Mouse (Mus musculus): ENCODE measurements at regions not wholly inside any gene's neighbourhood (a gene's known extent, or its start where the extent isn't known, plus 50 kb on each side); places are given as distances from the start of the nearest gene placed in this dataset.

DNA sequence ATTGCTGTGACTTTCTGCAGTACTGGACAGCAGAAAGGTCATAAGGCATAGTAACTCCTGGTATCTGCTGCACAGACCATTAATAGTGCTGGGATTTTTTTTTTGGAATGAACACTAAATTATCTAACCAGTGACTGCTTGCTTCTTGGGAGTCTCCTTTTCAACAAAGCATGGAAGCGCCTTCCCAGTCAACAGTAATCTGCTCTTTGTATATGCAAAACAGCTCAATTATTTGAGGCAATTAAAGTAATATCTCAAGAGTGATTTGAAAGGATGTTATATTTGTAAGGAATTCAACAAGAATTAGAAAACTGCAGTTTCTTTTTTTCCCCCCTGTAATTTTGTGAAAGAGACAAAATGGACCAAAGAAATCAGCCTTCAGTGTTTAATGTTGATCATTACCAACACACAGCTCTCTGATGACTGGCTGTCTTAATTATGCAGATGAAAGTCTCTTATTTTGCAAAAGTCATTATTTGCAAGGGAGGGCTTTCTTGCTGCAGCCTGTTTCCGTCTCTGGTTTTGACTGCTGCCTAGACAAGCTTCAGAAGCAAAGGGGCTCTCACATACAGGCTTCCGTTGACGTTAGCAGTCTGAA is 260.3 kb upstream of the Arpp21 start:
- Histone ChIP-seq H3K4me1 (no peaks in the 10 kb centered on the region), H3K9me3 (replicated peaks) (no peaks in the 10 kb centered on the region), H3K4me2 (no peak overlapping the region), H3K4me3 (no peak overlapping the region), H3K9ac (no peak overlapping the region), H3K27me3 (no peaks in the 10 kb centered on the region), H3K27ac (no peak overlapping the region), H3K36me3 (ENCODE audit: poor library complexity, severe bottlenecking) (no peaks in the 10 kb centered on the region)
- ATAC-seq, result peak; percentile 74
- WGBS, result 61% methylated on average over 4 of the region's 4 CpGs

GRCm38 (mm10) chr9:112490963-112491362 is 255.2 kb upstream of the Arpp21 start:
- Histone ChIP-seq H3K4me3 (no peak overlapping the region), H3K27ac (no peak overlapping the region), H3K27me3 (no peaks in the 10 kb centered on the region), H3K9ac (no peak overlapping the region), H3K9me3 (replicated peaks) (no peaks in the 10 kb centered on the region), H3K4me2 (no peak overlapping the region), H3K36me3 (ENCODE audit: poor library complexity, severe bottlenecking) (no peaks in the 10 kb centered on the region), H3K4me1 (no peaks in the 10 kb centered on the region)
- 59% methylated on average over 1 of the region's 1 CpGs for WGBS
- ATAC-seq, result peak; percentile 77; the same call in 1 of the 2 replicates

DNA sequence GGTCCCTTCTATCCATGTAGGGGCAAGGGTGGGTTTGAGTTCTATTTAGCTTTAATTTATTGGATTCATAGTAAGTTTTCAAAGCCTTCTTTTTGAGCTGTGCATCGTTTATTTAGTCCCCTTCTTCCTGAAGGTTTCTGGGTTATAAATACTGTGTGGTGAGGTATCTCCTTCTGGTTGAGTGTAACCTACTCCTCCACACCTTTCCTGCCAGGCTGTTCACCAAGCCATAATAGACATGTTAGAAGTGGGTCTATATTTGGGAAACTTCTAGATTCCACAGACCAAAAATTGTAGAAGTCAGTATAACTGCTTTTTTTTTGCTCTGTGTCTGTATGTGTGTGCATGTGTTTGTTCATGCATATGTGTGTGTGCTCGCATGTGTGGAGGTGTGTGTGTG is 240.9 kb upstream of the Arpp21 start:
- 96% methylated on average over 2 of the region's 2 CpGs for WGBS
- Histone ChIP-seq H3K9me3 (replicated peaks) (no peaks in the 10 kb centered on the region), H3K4me2 (no peak overlapping the region), H3K27ac (no peak overlapping the region), H3K9ac (no peak overlapping the region), H3K36me3 (ENCODE audit: poor library complexity, severe bottlenecking) (no peaks in the 10 kb centered on the region), H3K4me3 (no peak overlapping the region), H3K27me3 (no peaks in the 10 kb centered on the region), H3K4me1 (no peaks in the 10 kb centered on the region)
- ATAC-seq, result no peak

DNA sequence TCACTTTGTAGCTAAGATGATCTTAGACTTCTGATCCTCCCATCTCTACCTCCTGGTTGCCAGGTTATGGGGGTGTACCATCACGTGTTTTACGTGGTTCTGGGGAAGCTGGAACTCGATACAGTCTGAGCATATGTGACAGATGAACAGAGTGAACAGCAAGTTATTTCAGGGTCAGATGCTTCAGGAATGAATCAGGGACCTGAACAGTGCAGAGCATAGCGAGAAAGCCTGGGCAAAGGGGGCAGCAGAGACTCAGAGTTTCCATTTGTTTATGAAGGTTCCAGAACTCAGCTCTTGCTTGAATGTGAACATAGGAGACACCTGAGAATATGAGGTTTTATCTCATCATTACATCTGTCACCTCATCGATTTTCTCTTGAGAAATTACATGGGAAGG is 221.9 kb upstream of the Arpp21 start:
- no peaks in the 10 kb centered on the region for H3K36me3 ChIP-seq (ENCODE audit: poor library complexity, severe bottlenecking)
- no peaks in the 10 kb centered on the region for H3K27me3 ChIP-seq
- H3K9me3 ChIP-seq (replicated peaks), result no peaks in the 10 kb centered on the region
- H3K4me1 ChIP-seq, result peaks cover 5% of the 10 kb centered on the region; the same call in 1 of the 2 replicates
- H3K27ac ChIP-seq, result no peak overlapping the region
- no peak overlapping the region for H3K4me2 ChIP-seq
- H3K4me3 ChIP-seq, result no peak overlapping the region
- H3K9ac ChIP-seq, result no peak overlapping the region
- no peak for ATAC-seq
- 87% methylated on average over 5 of the region's 5 CpGs for WGBS

GRCm38 (mm10) chr9:112454706-112455105 is 219.0 kb upstream of the Arpp21 start:
- Histone ChIP-seq H3K27ac (0 out of 2 replicates have a peak overlapping the region, but pooled peaks have one; percentile 31), H3K36me3 (ENCODE audit: poor library complexity, severe bottlenecking) (no peaks in the 10 kb centered on the region), H3K4me2 (no peak overlapping the region), H3K27me3 (no peaks in the 10 kb centered on the region), H3K9me3 (replicated peaks) (no peaks in the 10 kb centered on the region), H3K9ac (no peak overlapping the region), H3K4me1 (peaks cover 5% of the 10 kb centered on the region; the same call in 1 of the 2 replicates), H3K4me3 (no peak overlapping the region)
- peak; percentile 91 for ATAC-seq
- 55% methylated on average over 6 of the region's 6 CpGs for WGBS

DNA sequence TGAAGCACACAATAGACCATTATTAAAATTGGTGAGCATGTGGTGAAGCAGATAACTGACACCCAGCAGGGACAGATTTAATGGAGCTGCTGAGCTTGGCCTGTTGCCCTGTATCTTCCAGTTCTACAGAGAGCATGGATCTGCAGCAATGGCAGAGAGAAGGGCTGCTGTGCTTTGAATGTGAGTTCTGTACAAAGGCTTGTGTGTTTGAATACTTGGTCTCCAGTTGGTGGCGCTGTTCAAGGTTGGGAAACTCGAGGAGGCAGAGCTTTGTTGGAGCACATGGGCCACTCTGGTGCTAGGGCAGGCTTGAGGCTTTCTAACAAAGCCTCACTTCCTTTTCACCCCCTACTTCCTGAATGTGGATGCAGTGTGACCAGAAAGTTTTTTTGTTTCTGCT is 211.8 kb upstream of the Arpp21 start:
- Histone ChIP-seq H3K27me3 (no peaks in the 10 kb centered on the region), H3K36me3 (ENCODE audit: poor library complexity, severe bottlenecking) (no peaks in the 10 kb centered on the region), H3K9ac (no peak overlapping the region), H3K9me3 (replicated peaks) (no peaks in the 10 kb centered on the region), H3K27ac (peak overlapping the region; percentile 35; the same call in 1 of the 2 replicates), H3K4me3 (no peak overlapping the region), H3K4me2 (no peak overlapping the region), H3K4me1 (no peaks in the 10 kb centered on the region)
- ATAC-seq, result peak; percentile 77
- WGBS, result 13% methylated on average over 2 of the region's 2 CpGs

DNA sequence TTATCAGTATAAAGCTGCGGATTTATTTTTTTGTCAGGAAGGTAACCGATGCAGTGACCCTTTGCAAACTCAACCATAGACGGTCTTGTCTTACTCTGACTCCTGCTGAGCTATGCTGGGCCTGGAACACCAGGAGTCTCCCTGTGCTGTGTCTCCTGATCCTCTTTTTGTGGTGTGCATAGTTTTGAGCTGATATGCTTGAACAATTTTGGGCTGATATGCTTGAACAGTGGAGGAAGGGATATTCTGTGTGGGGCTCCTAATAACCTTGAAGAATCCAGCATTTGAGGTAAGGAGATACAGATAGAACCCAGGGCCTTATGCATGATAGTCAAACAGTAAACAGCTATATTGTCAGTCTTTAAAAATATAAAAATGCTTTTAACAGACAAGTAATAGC is 211.2 kb upstream of the Arpp21 start:
- 58% methylated on average over 3 of the region's 3 CpGs for WGBS
- no peaks in the 10 kb centered on the region for H3K27me3 ChIP-seq
- no peaks in the 10 kb centered on the region for H3K9me3 ChIP-seq (replicated peaks)
- H3K27ac ChIP-seq, result 0 out of 2 replicates have a peak overlapping the region, but pooled peaks have one; percentile 2
- H3K4me2 ChIP-seq, result no peak overlapping the region
- H3K4me1 ChIP-seq, result no peaks in the 10 kb centered on the region
- H3K36me3 ChIP-seq (ENCODE audit: poor library complexity, severe bottlenecking), result no peaks in the 10 kb centered on the region
- 0 out of 2 replicates have a peak, but pooled peaks have one; percentile 16 for ATAC-seq
- no peak overlapping the region for H3K9ac ChIP-seq
- H3K4me3 ChIP-seq, result no peak overlapping the region

GRCm38 (mm10) chr9:112446027-112446352 is 210.3 kb upstream of the Arpp21 start:
- no peaks in the 10 kb centered on the region for H3K4me1 ChIP-seq
- H3K4me2 ChIP-seq, result no peak overlapping the region
- no peak overlapping the region for H3K4me3 ChIP-seq
- H3K27me3 ChIP-seq, result no peaks in the 10 kb centered on the region
- ATAC-seq, result no peak
- no peak overlapping the region for H3K27ac ChIP-seq
- no peaks in the 10 kb centered on the region for H3K36me3 ChIP-seq (ENCODE audit: poor library complexity, severe bottlenecking)
- no peaks in the 10 kb centered on the region for H3K9me3 ChIP-seq (replicated peaks)
- H3K9ac ChIP-seq, result no peak overlapping the region

- no peak overlapping the region for H3K27ac ChIP-seq
- WGBS, result 93% methylated on average over 4 of the region's 4 CpGs
- peak; percentile 33; the same call in 1 of the 2 replicates for ATAC-seq
- H3K9me3 ChIP-seq (replicated peaks), result no peaks in the 10 kb centered on the region
- H3K4me2 ChIP-seq, result no peak overlapping the region
- H3K4me3 ChIP-seq, result no peak overlapping the region
- no peaks in the 10 kb centered on the region for H3K27me3 ChIP-seq
- no peak overlapping the region for H3K9ac ChIP-seq
- no peaks in the 10 kb centered on the region for H3K36me3 ChIP-seq (ENCODE audit: poor library complexity, severe bottlenecking)
- H3K4me1 ChIP-seq, result no peaks in the 10 kb centered on the region
Measured at GRCm38 (mm10) chr9:112445230-112446026, 209.7 kb upstream of the Arpp21 start.

- no peak for ATAC-seq
- WGBS, result 77% methylated on average over 2 of the region's 2 CpGs
- no peak overlapping the region for H3K4me3 ChIP-seq
- no peaks in the 10 kb centered on the region for H3K36me3 ChIP-seq (ENCODE audit: poor library complexity, severe bottlenecking)
- H3K9ac ChIP-seq, result no peak overlapping the region
- no peaks in the 10 kb centered on the region for H3K4me1 ChIP-seq
- no peaks in the 10 kb centered on the region for H3K9me3 ChIP-seq (replicated peaks)
- H3K27ac ChIP-seq, result no peak overlapping the region
- no peak overlapping the region for H3K4me2 ChIP-seq
- H3K27me3 ChIP-seq, result no peaks in the 10 kb centered on the region
Measured at GRCm38 (mm10) chr9:112444220-112444619, 208.5 kb upstream of the Arpp21 start.

- Histone ChIP-seq H3K36me3 (ENCODE audit: poor library complexity, severe bottlenecking) (no peaks in the 10 kb centered on the region), H3K4me2 (no peak overlapping the region), H3K9ac (no peak overlapping the region), H3K27ac (no peak overlapping the region), H3K9me3 (replicated peaks) (no peaks in the 10 kb centered on the region), H3K4me3 (no peak overlapping the region), H3K27me3 (no peaks in the 10 kb centered on the region), H3K4me1 (no peaks in the 10 kb centered on the region)
- WGBS, result 93% methylated on average over 2 of the region's 2 CpGs
- no peak for ATAC-seq
Measured at GRCm38 (mm10) chr9:112436094-112436493, 200.4 kb upstream of the Arpp21 start.

DNA sequence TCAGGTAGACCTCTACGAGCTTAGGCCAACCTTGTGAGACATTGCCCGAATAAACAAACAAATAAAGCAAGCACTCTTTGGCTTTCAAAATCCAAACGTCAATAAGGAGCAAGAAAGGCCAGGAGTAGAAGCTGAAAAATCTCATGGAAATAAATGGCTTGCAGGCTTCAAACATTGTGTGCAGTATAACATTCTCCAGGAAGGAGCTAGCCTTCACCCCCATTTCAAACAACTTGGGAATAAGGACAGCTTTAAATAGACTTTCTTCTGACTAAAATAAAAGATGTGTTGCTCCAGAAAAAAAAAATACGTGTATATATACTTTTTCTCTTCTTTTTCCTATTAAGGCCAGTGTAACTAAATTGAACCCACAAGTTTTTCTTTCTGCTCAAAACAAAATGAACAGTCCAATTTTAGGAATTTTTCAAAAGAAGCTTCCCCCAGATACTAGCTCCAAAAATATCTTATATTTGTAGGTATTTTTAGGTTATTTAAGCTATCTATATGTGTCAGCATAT is 196.2 kb upstream of the Arpp21 start:
- H3K9me3 ChIP-seq (replicated peaks), result no peaks in the 10 kb centered on the region
- no peaks in the 10 kb centered on the region for H3K27me3 ChIP-seq
- no peak overlapping the region for H3K27ac ChIP-seq
- no peak overlapping the region for H3K4me2 ChIP-seq
- no peak overlapping the region for H3K9ac ChIP-seq
- WGBS, result 92% methylated on average over 4 of the region's 4 CpGs
- H3K36me3 ChIP-seq (ENCODE audit: poor library complexity, severe bottlenecking), result no peaks in the 10 kb centered on the region
- ATAC-seq, result no peak
- H3K4me3 ChIP-seq, result no peak overlapping the region
- H3K4me1 ChIP-seq, result 0 out of 2 replicates have a peak, but pooled peaks cover 3% of the 10 kb centered on the region
